Mouse (Mus musculus) testis, adult 10 weeks (tissue): ENCODE measurements around the gene Tcte3. TPM values are rescaled to one million over a fixed set of nuclear protein-coding genes. Genes with fewer than 3 reads are reported as not detected.

Source experiments
- polyA plus RNA-seq: library from polyadenylated mRNA; stranded (reverse); fragments of 350-450 nt; fragmentation: Illumina TruSeq; extraction: RNeasy Lipid Tissue Mini Kit (QIAGEN cat#74804); gene quantifications from one replicate; pipeline ENCODE4 v1.2.3, GENCODE M21; 2014; ENCODE audit warnings: low read depth, low replicate concordance

Tcte3 gene
- 7,705 TPM for polyA plus RNA-seq

GRCm38 (mm10) chr17:15041175-15041729, at the start of gene Tcte3, which contains the start of the genes Ermard and Gm3448:
TSS of gene Tcte3 (minus strand) at chr17:15041488.
TSS of gene Ermard (plus strand) at chr17:15041208.
TSS of gene Gm3448 (minus strand) at chr17:15041537.

GRCm38 (mm10) chr17:15009706-15010413, 31.4 kb downstream of the Tcte3 start, which contains the start of gene Gm3435:
TSS of gene Gm3435 (plus strand) at chr17:15010176.

GRCm38 (mm10) chr17:14978362-14979038, 62.8 kb downstream of the Tcte3 start, which contains the start of the genes 9030025P20Rik and Gm3417:
TSS of gene 9030025P20Rik (plus strand) at chr17:14978468.
TSS of gene Gm3417 (minus strand) at chr17:14978790.

Other genes starting within 250 kb of the Tcte3 start
- 24.1 TPM for gene Wdr27, start 98.3 kb downstream of the Tcte3 start, polyA plus RNA-seq
- 22.7 TPM for gene 1600012H06Rik, start 98.3 kb downstream of the Tcte3 start, polyA plus RNA-seq
- gene Phf10, start 80.2 kb downstream of the Tcte3 start, polyA plus RNA-seq = 315 TPM
- gene 9030025P20Rik, start 63.0 kb downstream of the Tcte3 start, polyA plus RNA-seq = 8.8 TPM
- 4,053 TPM for gene Gm3417, start 62.7 kb downstream of the Tcte3 start, polyA plus RNA-seq
- gene Gm3435, start 31.3 kb downstream of the Tcte3 start, polyA plus RNA-seq = 9.6 TPM
- 51.4 TPM for gene Ermard, start 280 bp downstream of the Tcte3 start, polyA plus RNA-seq
- 38.5 TPM for gene Gm3448, start within 50 bp of the Tcte3 start, polyA plus RNA-seq